Mouse (Mus musculus) thymus, adult 2 months (tissue): ENCODE results near the gene Kcnq1. TPM values are rescaled to one million over a fixed set of nuclear protein-coding genes. Genes with fewer than 3 reads are reported as not detected.

Experiments
- DNase-seq: peaks from one replicate; pipeline ENCODE4 v3.0.0; 2021
- H3K27ac ChIP-seq: fragments of 200-500 bp; 2 replicates; pipeline ENCODE4 v1.5.1; 2012; ENCODE audit warnings: low read length, control low read depth; ENCODE audit not compliant: control insufficient read depth, insufficient read depth
- H3K27me3 ChIP-seq: fragments of 200-500 bp; 2 replicates; pipeline ENCODE4 v1.6.1; 2012; ENCODE audit warnings: mild to moderate bottlenecking, low read length, moderate library complexity, mixed read lengths; ENCODE audit not compliant: control insufficient read depth, insufficient read depth
- H3K36me3 ChIP-seq: fragments of 200-500 bp; 2 replicates; pipeline ENCODE4 v1.6.1; 2012; ENCODE audit warnings: mild to moderate bottlenecking, low read length, moderate library complexity; ENCODE audit not compliant: control insufficient read depth, insufficient read depth
- H3K4me1 ChIP-seq: fragments of 200-500 bp; replicated peaks from 2 replicates; pipeline ENCODE4 v1.6.1; 2012; ENCODE audit warnings: low read length; ENCODE audit not compliant: control insufficient read depth, insufficient read depth
- H3K4me3 ChIP-seq: fragments of 200-500 bp; 2 replicates; pipeline ENCODE4 v1.5.1; 2012; ENCODE audit warnings: mild to moderate bottlenecking, low read length, control low read depth, moderate library complexity; ENCODE audit not compliant: control insufficient read depth, insufficient read depth
- CTCF ChIP-seq: fragments of 200-500 bp; IDR thresholded peaks from 2 replicates; pipeline ENCODE4 v1.5.1; 2012; ENCODE audit warnings: mild to moderate bottlenecking, control low read depth, low read length, moderate library complexity, borderline replicate concordance; ENCODE audit not compliant: control insufficient read depth, poor library complexity, insufficient read depth; ENCODE audit errors: extremely low read depth
- POLR2A ChIP-seq: fragments of 200-500 bp; IDR thresholded peaks from 2 replicates; pipeline ENCODE4 v1.6.1; 2012; ENCODE audit warnings: mild to moderate bottlenecking, low read length, control low read depth, moderate library complexity; ENCODE audit not compliant: control insufficient read depth, poor library complexity, insufficient read depth; ENCODE audit errors: extremely low read depth
- WGBS: fragments of 180-500 bp; shearing (Covaris S2); methylation state at CpG from one replicate; pipeline ENCODE4 v1.1.7; 2018; 5-methylcytosine and 5-hydroxymethylcytosine counted together
- polyA plus RNA-seq: library from polyadenylated mRNA; depleted of rRNA; stranded (reverse); fragments of >200 nt; gene quantifications from 2 replicates; pipeline ENCODE4 v1.2.3, GENCODE M21; 2012

Gene Kcnq1
- polyA plus RNA-seq, 1 experiment = 4.6 TPM

GRCm38 (mm10) chr7:143189965-143190722 lies 84.0 kb downstream of the Kcnq1 start:
- WGBS = 94% methylated on average over 3 of the region's 3 CpGs

DNA sequence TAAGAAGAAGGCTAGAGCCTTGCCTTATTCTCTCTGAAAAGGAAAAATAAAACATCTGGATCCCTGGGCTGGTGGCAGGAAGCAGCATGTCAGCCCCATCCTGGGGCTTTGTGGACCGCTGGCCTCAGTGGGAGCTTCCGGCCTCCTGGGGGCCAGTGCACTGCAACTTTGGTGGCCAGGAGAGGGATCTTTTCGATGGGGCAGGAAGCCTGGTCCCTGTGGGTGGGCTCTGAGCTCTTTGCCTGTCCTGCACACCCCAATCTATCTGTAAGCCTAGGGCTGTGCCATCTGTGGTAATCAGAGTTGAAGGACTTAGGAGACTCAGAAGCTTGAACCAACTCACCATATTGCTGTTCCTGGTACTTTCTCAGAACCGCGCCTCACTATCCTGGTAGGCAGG lies 84.7 kb downstream of the Kcnq1 start:
- Histone ChIP-seq H3K27ac (no peak overlapping the region), H3K27me3 (no peaks in the 10 kb centered on the region), H3K4me1 (no peaks in the 10 kb centered on the region), H3K36me3 (no peaks in the 10 kb centered on the region), H3K4me3 (no peak overlapping the region)
- DNase-seq = no peak
- 86% methylated on average over 5 of the region's 5 CpGs for WGBS
- no peak for TF ChIP-seq POLR2A
- no peak for TF ChIP-seq CTCF

More at GRCm38 (mm10) chr7:143189965-143190722, 84.0 kb downstream of the Kcnq1 start:
- H3K4me1 ChIP-seq = no peaks in the 10 kb centered on the region
- H3K4me3 ChIP-seq = no peak overlapping the region
- H3K27me3 ChIP-seq = no peaks in the 10 kb centered on the region
- no peak overlapping the region for H3K27ac ChIP-seq
- no peaks in the 10 kb centered on the region for H3K36me3 ChIP-seq
- TF ChIP-seq CTCF (no peak), POLR2A (no peak)
- DNase-seq = no peak

DNA sequence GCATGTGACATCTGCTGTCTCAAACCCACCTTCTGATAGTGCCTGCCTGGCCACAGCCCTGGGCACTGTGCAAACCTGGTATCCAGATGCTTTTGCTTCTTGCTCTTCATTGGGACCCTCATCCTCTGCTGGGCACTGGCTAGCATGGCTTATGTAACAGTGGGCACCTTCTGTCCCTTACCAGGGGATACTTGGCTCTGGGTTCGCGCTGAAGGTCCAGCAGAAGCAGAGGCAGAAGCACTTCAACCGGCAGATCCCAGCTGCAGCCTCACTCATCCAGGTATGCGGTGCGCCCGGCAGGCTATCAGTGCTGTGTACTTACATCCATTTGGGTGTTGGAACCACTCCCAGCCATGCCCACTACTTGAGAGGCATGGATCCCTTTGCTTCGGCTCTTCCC lies 86.2 kb downstream of the Kcnq1 start:
- DNase-seq = no peak
- WGBS = 95% methylated on average over 7 of the region's 7 CpGs

GRCm38 (mm10) chr7:143194064-143194463 lies 87.9 kb downstream of the Kcnq1 start:
- WGBS = 95% methylated on average over 7 of the region's 7 CpGs
- H3K27ac ChIP-seq = no peak overlapping the region
- H3K4me3 ChIP-seq = no peak overlapping the region
- no peak for TF ChIP-seq POLR2A
- TF ChIP-seq CTCF = no peak
- no peaks in the 10 kb centered on the region for H3K4me1 ChIP-seq
- no peaks in the 10 kb centered on the region for H3K36me3 ChIP-seq
- no peak for DNase-seq
- H3K27me3 ChIP-seq = no peaks in the 10 kb centered on the region

More for the DNA sequence above, 86.2 kb downstream of the Kcnq1 start:
- H3K36me3 ChIP-seq = no peaks in the 10 kb centered on the region
- H3K27ac ChIP-seq = no peak overlapping the region
- no peaks in the 10 kb centered on the region for H3K27me3 ChIP-seq
- TF ChIP-seq CTCF = no peak
- no peak for TF ChIP-seq POLR2A
- H3K4me3 ChIP-seq = no peak overlapping the region
- no peaks in the 10 kb centered on the region for H3K4me1 ChIP-seq

DNA sequence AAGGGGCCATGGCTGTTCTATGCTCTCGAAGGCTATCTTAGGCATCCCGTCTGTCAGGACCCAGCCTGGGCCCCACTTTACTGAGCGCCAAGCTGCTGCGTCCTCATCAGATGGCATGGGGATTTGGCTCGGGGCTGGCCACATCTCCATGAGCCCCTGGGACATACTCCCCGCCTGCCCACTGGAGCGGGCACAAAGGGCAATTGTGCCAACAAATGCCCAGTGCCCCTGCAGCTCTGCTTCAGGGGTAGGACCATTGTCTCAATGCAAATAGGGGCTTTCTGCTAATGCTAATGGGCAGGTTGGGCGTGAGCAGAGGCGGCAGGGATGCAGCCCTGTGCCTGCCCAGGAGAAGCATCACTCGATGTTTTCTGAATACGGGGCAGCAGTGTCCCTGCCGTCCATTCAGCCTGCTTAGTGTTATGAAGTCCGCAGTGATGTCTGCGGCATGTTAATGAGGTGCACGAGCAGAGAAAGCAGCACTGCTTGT lies 91.8 kb downstream of the Kcnq1 start:
- H3K4me1 ChIP-seq = no peaks in the 10 kb centered on the region
- TF ChIP-seq CTCF (no peak), POLR2A (no peak)
- WGBS = 90% methylated on average over 15 of the region's 15 CpGs
- no peaks in the 10 kb centered on the region for H3K36me3 ChIP-seq
- no peaks in the 10 kb centered on the region for H3K27me3 ChIP-seq
- no peak overlapping the region for H3K4me3 ChIP-seq
- no peak for DNase-seq
- no peak overlapping the region for H3K27ac ChIP-seq

DNA sequence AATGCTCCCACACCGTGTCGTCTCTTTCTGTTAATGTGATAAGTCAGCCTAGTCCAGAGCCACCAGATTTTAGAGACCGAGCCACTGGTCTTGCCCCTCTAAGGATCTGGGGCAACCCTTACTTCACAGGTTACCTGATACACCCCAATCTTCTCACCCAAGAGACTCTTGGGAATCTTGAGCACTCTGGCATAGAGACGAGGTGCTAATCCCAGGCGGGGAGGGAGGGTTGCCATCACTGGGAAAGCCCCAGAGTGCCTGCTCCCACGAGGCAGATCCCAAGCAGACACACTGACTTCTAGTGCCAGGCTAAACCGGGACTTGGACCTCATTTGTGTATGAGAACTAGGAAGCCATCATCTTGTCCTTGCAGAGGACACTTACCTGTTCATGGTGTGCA lies 92.3 kb downstream of the Kcnq1 start:
- Histone ChIP-seq H3K27ac (no peak overlapping the region), H3K36me3 (no peaks in the 10 kb centered on the region), H3K4me3 (no peak overlapping the region), H3K4me1 (no peaks in the 10 kb centered on the region), H3K27me3 (no peaks in the 10 kb centered on the region)
- TF ChIP-seq POLR2A = no peak
- TF ChIP-seq CTCF = no peak
- DNase-seq = no peak
- WGBS = 76% methylated on average over 7 of the region's 7 CpGs

DNA sequence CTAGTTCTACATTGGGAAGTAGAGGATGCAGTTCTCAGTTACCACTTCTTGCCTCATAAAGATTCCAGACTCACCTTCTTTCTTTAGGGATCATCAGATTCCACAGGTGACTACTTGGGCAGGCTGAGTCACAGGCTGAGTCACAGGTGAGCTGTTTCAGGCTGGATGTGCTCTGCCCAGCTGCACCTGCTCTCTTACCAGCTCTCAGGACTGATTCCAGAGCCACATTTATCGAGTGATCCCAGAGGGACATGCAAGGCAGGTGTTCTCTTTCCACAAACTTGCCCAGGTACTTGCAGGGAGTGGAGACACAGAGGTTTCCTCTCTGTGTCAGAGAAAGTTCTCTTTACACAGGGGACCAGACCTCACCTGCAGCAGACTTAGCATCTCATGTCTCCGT lies 95.1 kb downstream of the Kcnq1 start:
- WGBS = 90% methylated on average over 2 of the region's 2 CpGs
- H3K4me1 ChIP-seq = no peaks in the 10 kb centered on the region
- H3K27me3 ChIP-seq = no peaks in the 10 kb centered on the region
- no peak overlapping the region for H3K4me3 ChIP-seq
- no peak for DNase-seq
- no peak for TF ChIP-seq CTCF
- no peak for TF ChIP-seq POLR2A
- no peaks in the 10 kb centered on the region for H3K36me3 ChIP-seq
- H3K27ac ChIP-seq = no peak overlapping the region
